Mouse (Mus musculus): ENCODE measurements around the gene Dgcr6. TPM values are rescaled to one million over a fixed set of nuclear protein-coding genes. Genes with fewer than 3 reads are reported as not detected.
A peak's percentile ranks its signal among the peaks of the same experiment; 100 is the strongest.
"Not testable (repeated sequence)": the region's sequence is repeated elsewhere in the genome, so short reads cannot be mapped to it uniquely, and the experiment has no call there.

Gene Dgcr6
- 110 and 137 TPM in 2 replicates for polyA plus RNA-seq (2012; rRNA removed)

DNA sequence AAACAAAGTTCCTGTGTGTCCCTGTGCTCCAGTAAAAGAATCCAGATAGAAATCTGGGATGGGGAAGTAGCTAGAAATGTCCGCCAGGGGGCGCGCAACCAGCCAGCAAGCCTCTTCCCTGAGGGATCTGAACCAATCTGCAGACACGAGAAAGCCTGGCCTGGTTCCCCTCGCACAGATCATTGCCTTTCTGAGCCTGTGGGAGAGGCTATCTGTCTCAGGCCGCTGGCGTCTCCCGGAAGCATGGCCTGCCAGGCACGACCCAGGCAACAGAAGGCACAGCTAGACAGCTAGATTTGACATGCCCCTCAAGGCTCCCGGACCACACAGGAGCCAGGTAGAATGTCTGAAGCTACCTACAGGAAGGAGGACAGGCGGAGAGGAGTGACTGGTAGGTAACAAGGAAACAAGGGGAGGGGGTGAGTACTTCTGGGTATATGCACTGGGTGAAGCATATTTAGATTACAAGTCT, at the start of gene Dgcr6:
Gene Dgcr6 (plus strand): TSS at position 130 of the 472 bp plus-strand sequence.
- TF ChIP-seq POLR2A (IDR thresholded peaks at IDR 0.05; ENCODE audit: borderline replicate concordance, extremely low read depth, insufficient read depth, insufficient read length, poor library complexity, severe bottlenecking) (no peak), CTCF (IDR thresholded peaks at IDR 0.05; ENCODE audit: borderline replicate concordance, extremely low read depth, insufficient read depth, insufficient read length) (peak; percentile 97)
- DNase-seq (ENCODE audit: low read depth), result peak; percentile 90

DNA sequence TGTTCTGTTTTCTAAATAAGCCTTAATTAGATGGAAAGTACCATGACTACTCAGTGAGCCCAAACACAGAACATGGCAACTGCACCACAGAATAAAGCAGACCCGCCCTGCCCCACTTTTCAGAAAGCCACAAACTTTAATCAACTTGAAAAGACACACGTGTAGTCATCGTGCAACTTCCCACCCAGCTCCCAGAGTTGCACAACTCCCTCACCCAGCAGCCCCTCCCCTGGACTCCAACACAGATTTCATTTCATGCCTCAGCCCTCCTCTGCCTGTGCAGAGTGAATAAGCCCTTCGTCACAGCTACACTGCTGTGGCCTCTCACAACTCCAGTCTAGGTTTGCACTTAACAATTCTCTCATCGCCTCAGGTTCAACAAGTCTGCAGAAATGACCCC, 48.1 kb upstream of the Dgcr6 start:
- DNase-seq (ENCODE audit: low read depth), result no peak
- TF ChIP-seq POLR2A (IDR thresholded peaks at IDR 0.05; ENCODE audit: borderline replicate concordance, extremely low read depth, insufficient read depth, insufficient read length, poor library complexity, severe bottlenecking), result no peak

DNA sequence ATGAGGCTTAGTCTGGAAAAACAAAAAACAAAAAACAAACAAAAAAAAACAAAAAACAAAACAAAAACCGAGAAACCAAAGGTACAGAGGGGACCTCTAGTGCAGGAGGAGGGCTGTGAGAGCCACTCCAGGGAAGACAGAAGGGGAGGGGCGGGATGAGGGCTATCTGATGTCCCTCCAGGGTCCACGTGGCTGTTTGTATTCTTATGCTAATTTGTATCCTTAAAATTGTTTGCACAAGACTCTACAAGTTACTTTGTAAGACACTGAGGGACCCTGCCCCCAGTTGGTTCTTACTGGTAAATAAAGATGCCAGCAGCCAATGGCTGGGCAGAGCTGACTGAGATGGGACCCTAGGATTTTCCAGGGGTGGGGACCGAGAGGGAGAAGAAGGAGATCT, 45.6 kb upstream of the Dgcr6 start:
- no peak for TF ChIP-seq CTCF (IDR thresholded peaks at IDR 0.05; ENCODE audit: borderline replicate concordance, extremely low read depth, insufficient read depth, insufficient read length)
- TF ChIP-seq POLR2A (IDR thresholded peaks at IDR 0.05; ENCODE audit: borderline replicate concordance, extremely low read depth, insufficient read depth, insufficient read length, poor library complexity, severe bottlenecking), result no peak
- DNase-seq (ENCODE audit: low read depth), result no peak

GRCm38 (mm10) chr16:18011101-18011500, 41.6 kb upstream of the Dgcr6 start:
- no peak for DNase-seq (ENCODE audit: low read depth)
- TF ChIP-seq POLR2A (IDR thresholded peaks at IDR 0.05; ENCODE audit: borderline replicate concordance, extremely low read depth, insufficient read depth, insufficient read length, poor library complexity, severe bottlenecking) (no peak), CTCF (IDR thresholded peaks at IDR 0.05; ENCODE audit: borderline replicate concordance, extremely low read depth, insufficient read depth, insufficient read length) (no peak)

- DNase-seq (ENCODE audit: low read depth), result not testable (repeated sequence)
Observed at GRCm38 (mm10) chr16:18016482-18016881, 36.2 kb upstream of the Dgcr6 start.

DNA sequence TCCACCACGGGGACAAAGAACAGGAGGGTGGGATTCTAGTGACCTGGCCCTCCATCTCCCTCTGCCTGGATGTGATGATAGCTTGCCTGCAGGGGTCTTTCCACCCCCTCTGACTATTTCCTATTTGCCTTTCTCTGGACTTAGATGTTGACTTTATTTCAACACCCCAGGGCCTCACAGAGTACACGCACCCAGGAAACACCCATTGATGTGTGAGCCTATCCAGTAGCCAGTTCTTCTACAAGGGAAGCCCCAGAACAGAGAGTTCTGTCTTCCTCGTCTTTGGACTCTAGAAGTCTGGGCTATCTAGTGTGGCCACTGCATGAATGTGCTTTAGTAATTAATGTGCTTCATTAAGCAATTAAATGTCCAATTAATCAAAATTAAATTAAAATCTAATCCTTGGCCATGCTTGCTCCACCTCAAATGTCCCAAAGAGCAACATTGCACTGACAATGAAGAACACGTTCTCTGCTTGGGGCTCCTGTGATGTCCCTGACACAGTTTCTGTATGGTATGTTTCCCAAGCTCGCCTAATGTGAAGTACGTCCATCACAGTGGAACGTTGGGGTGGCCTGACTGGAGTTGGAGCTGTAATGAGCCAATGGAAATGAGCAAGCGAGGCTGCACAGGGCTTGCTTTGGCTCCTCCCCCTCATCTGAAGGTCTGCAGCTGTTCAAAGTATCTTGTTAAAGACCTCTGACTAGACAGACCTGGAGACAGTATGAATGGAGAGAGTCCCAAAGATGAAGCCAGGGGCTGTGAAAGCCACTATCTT, 29.7 kb upstream of the Dgcr6 start:
- no peak for TF ChIP-seq CTCF (IDR thresholded peaks at IDR 0.05; ENCODE audit: borderline replicate concordance, extremely low read depth, insufficient read depth, insufficient read length)
- TF ChIP-seq POLR2A (IDR thresholded peaks at IDR 0.05; ENCODE audit: borderline replicate concordance, extremely low read depth, insufficient read depth, insufficient read length, poor library complexity, severe bottlenecking), result no peak
- no peak for DNase-seq (ENCODE audit: low read depth)

DNA sequence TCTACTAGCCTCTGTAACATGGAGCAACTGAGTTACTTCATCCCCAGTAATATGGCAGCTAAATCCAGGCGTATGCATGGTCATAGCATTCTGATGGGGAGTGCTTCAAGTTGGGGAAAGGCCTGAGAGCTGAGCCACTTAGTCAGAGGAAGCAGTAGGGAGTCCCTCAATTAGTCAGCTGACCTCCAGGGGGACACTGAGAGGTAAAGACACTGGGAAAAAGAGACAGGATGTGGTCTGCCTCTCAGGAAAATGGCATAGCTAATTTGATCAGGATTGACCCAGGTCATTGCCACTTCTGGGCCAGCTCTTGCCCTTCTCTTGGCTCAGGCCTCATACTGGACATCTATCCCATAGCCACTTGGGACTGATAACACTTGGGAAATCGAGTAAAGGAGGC, 25.3 kb upstream of the Dgcr6 start:
- no peak for DNase-seq (ENCODE audit: low read depth)
- TF ChIP-seq CTCF (IDR thresholded peaks at IDR 0.05; ENCODE audit: borderline replicate concordance, extremely low read depth, insufficient read depth, insufficient read length) (no peak), POLR2A (IDR thresholded peaks at IDR 0.05; ENCODE audit: borderline replicate concordance, extremely low read depth, insufficient read depth, insufficient read length, poor library complexity, severe bottlenecking) (no peak)

DNA sequence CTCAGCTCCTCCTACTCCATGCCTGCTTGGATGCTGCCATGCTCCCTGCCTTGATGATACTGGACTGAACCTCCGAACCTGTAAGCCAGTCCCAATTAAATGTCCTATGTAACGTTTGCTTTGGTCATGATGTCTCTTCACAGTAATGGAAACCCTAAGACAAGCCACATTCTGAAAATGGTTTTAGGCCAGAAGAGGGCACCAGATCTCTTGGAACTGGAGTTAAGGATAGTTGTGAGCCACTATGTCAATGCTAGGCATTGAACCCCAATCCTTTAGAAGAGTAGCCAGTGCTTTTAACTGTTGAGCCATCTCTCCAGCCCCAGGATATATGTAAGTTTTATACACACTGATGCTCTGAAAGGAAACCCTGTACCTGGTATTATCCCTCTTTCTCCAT, 20.9 kb upstream of the Dgcr6 start:
- peak; percentile 53 for DNase-seq (ENCODE audit: low read depth)
- TF ChIP-seq CTCF (IDR thresholded peaks at IDR 0.05; ENCODE audit: borderline replicate concordance, extremely low read depth, insufficient read depth, insufficient read length) (peak; percentile 33; the same call in 1 of the 2 replicates), POLR2A (IDR thresholded peaks at IDR 0.05; ENCODE audit: borderline replicate concordance, extremely low read depth, insufficient read depth, insufficient read length, poor library complexity, severe bottlenecking) (no peak)

- no peak for TF ChIP-seq POLR2A (IDR thresholded peaks at IDR 0.05; ENCODE audit: borderline replicate concordance, extremely low read depth, insufficient read depth, insufficient read length, poor library complexity, severe bottlenecking)
- DNase-seq (ENCODE audit: low read depth), result no peak
Observed at GRCm38 (mm10) chr16:18033289-18033688, 19.4 kb upstream of the Dgcr6 start.

DNA sequence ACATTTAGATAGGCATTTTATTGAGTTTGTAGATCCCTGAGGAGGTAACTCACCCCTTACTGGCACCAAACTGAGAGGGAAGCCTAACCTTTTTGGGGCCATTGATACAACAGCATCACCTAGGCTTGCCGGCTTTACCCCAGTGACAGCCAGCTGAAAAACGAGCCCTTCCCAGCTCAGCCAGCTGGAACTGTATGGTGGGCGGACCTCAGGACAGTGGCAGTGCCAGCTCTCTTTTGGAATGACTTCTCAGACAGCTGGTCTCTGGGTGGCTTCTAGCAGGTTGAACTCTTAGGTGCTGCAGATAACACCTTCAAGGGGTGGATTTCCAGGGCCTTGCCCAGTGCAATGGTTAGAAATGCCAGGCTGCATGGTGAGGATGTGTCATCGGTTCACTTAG, 18.4 kb upstream of the Dgcr6 start:
- DNase-seq (ENCODE audit: low read depth), result no peak
- TF ChIP-seq CTCF (IDR thresholded peaks at IDR 0.05; ENCODE audit: borderline replicate concordance, extremely low read depth, insufficient read depth, insufficient read length), result no peak
- no peak for TF ChIP-seq POLR2A (IDR thresholded peaks at IDR 0.05; ENCODE audit: borderline replicate concordance, extremely low read depth, insufficient read depth, insufficient read length, poor library complexity, severe bottlenecking)

GRCm38 (mm10) chr16:18036425-18036955, 16.2 kb upstream of the Dgcr6 start:
- peak; percentile 59; the same call in 1 of the 2 replicates for TF ChIP-seq CTCF (IDR thresholded peaks at IDR 0.05; ENCODE audit: borderline replicate concordance, extremely low read depth, insufficient read depth, insufficient read length)
- no peak for TF ChIP-seq POLR2A (IDR thresholded peaks at IDR 0.05; ENCODE audit: borderline replicate concordance, extremely low read depth, insufficient read depth, insufficient read length, poor library complexity, severe bottlenecking)
- DNase-seq (ENCODE audit: low read depth), result peak; percentile 53

DNA sequence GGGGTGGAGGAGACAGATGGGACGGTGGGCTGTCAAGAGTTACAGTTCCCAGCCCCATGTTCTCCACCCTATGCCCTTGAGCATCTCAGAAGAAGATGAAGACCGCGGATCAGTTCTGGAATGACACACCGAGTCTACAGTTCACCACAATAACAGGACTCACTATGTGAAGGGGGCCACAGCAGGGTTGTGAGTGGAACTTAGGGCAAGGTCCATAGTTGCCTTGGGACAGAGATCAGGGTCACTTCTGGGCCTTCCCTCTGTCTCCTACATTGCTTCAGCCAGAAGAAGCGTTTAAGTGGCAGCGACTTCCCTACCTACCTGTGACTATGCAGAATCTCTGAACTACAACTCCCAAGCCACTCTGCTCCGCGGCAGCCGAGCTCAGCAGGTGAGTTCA, 15.6 kb upstream of the Dgcr6 start:
- TF ChIP-seq POLR2A (IDR thresholded peaks at IDR 0.05; ENCODE audit: borderline replicate concordance, extremely low read depth, insufficient read depth, insufficient read length, poor library complexity, severe bottlenecking) (no peak), CTCF (IDR thresholded peaks at IDR 0.05; ENCODE audit: borderline replicate concordance, extremely low read depth, insufficient read depth, insufficient read length) (no peak)
- no peak for DNase-seq (ENCODE audit: low read depth)
